Mouse (Mus musculus): Measurements from ENCODE around the gene Papolg.
"Not testable (repeated sequence)": the region's sequence is repeated elsewhere in the genome, so short reads cannot be mapped to it uniquely, and the experiment has no call there.

Gene Papolg

DNA sequence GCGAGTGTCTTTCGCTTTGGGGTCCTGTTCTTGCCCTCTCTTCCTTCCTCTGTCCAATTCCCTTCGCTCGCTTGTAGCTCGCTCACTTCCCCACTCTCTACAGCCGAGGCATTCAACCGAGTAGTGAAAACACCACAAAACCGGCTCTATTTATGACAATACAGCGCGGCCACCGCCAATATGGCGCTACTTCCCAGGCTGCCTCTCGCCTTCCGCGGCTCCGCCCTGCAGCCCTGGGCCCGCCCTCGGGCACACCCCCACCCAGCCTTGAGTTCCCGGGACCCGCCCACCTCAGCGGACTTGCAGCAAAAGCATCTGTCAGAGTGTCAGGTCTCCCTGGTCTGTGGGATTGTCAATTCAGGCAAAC lies at the start of gene Papolg:
TSS of gene Papolg (minus strand) at position 194 of the 367 bp plus-strand sequence.
- peak; percentile 82 to 94 for DNase-seq (ENCODE audit: low spot score in 2 of 2)

DNA sequence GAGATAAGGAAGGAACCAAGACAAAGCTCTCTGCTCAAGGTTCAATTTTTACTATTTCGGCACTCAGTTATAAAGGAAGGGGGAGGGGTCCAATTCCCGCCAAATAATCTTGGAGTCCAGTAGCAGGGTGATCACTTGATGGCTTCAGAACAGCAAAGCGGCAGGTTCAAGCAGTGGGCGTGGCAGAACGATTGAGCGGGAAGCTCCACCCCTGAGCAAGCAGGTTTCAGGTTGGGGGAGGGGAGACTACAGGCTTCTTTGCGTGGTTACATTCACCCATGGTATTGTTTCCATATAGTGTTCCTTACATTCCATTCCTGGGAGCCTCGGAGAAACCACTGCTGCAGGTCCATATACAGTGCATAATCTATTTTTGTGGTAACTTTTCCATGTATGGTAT lies 33.1 kb upstream of the Papolg start:
- not testable (repeated sequence) for DNase-seq (ENCODE audit: low spot score in 2 of 2)

DNA sequence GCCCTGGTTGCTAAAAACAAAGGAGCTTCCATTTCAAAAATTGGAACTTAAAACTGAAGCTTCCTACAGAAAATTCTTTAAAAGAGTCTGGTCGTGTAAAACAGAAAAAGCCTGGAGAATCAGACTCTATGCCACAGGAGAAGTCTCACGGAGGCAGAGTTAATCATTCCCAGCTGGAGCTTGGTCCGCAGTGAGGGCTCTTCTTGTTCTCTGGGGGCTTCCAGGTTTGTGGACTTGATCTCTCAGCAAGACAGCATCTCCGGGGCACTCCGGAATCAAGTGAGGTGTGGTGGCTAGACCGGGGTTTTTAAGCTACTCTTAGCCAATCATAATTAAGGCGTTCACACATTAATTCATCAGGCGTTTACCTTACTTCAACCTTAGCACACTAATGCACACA lies 32.6 kb upstream of the Papolg start:
- no peak for DNase-seq (ENCODE audit: low spot score in 2 of 2)

DNA sequence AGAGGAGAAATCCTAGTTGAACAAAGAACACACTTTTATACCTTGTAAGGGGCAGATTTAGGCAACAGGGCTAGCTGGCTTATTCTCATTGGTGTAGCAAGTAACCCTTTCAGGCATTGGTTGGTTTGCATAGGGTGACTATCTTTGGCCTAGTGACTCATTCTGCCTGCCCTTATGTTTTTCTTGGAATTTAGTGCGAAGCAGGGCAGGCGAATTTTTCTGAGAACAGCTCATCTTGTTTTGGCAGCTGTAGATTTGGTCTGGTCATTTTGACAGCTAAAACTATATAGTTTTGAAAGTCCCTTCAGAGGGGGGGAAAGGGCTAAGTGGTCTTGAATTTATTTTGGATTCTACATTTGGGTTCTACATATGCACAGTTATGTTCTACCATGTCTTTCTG lies 18.8 kb upstream of the Papolg start:
- DNase-seq (ENCODE audit: low spot score in 2 of 2): not testable (repeated sequence)

DNA sequence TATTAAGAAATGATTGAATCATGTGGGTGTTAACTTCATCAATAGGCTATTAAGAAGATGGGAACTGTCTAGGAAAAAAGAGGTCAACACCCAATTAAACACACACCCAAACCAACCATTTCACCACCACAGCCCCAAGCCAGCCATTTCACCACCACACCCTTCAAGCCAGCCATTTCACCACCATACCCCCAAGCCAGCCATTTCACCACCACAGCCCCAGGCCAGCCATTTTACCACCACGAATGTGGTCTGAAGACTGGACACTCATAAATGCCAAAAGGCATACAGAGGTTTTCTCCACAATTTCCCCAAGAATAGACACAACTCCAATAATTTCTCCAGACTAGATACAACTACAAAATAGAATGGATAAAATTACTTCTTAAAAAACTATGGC lies 8.9 kb upstream of the Papolg start:
- DNase-seq (ENCODE audit: low spot score in 2 of 2): no peak

DNA sequence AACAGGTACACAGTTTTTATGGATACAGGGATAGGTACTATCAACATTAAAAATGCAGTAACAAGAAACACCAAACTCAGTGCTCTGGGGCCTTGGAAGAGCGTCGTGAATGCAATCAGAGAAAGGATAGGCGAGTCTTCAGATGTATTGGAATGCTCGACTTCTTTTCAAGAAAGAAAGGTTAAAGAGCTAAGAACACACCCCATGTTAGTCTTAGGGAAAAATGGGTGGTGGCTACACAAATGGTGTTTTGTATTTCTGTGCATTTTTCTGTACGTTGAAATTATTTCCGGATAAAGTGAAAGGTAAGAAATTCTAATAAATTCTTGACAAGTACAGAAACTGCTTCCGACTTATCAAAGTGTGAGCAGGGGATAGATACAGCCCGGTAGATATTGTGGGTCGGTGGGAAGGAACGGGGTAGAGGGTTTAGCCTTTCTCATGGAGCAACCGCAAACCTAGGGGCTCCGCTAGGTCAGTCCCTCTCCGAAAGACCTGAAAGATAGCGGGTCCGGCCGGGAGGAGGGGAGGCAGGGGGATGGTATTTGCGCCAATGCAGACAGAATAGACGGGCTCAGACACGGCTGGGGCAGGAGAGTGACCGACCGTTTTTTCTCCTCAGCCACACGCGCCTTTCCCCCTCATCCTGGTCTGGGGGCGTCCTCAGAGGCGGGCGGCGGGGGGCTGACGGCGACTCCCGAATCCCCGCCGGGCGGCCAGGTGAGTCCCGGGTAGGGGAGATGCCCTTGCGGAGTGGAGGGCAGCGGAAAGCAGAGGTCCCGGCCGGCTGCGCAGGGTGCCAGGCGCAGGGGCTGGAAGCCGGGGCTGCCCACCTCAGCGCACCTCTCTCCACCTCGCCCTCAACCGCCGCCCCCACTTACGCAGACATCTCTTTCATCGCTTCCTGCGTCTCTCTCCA lies 653 bp downstream of the Papolg start:
- no peak for DNase-seq (ENCODE audit: low spot score in 2 of 2)

DNA sequence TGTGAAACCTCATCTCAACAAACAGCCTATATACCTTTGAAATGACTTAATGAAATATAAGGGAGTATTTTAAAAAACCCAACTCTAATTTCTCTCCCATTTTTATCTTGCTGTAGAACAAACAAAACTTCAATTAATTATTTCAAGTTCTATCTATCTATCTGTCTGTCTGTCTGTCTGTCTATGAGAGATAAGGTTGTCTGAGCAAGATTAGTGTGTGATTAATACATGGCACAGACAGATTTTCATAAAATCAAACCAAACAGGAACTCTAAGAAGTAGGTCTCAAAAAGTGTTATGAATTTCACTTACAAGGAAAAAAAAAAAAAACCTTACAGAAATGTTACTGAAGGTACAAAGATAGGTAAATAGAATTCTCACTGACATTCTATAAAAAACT lies 1.5 kb downstream of the Papolg start:
- DNase-seq (ENCODE audit: low spot score in 2 of 2): no peak

DNA sequence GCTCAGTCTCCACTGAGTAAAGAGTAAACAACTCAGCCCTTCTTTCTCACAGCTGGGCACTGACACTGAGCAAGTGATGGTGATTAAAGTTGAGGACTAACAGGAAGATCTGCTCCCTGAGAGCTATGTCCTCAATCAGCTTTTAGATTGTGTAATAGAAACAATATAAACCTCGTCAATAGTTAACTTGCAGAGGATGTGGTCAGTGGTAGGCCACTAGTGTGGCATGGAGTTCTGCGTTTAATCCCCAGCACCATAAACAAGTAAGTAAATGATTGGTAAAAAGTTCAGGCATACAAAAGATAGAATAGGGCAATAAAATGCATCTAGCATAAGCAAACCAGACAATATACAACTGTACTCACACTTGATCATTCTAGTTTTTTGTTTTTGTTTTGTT lies 30.7 kb downstream of the Papolg start:
- no peak for DNase-seq (ENCODE audit: low spot score in 2 of 2)

DNA sequence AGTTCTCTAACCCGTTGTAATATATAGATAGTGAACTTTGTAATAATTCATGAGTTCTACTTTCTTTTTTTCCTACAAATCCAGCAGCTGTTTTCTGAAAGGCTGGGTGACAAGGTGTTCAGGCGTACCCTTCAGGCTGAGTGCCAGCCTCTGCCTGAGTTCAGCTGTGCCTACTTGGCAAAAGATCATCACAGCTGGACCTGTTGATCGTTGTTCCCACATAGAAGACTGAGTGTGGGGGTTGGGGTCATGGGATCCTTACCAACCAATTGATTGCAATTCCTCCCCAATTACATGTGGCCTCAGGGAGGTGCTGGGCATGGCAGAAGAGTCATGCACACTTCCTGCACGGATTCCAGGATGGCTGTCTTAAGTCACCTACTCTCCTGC lies 38.3 kb downstream of the Papolg start:
- DNase-seq (ENCODE audit: low spot score in 2 of 2): no peak

DNA sequence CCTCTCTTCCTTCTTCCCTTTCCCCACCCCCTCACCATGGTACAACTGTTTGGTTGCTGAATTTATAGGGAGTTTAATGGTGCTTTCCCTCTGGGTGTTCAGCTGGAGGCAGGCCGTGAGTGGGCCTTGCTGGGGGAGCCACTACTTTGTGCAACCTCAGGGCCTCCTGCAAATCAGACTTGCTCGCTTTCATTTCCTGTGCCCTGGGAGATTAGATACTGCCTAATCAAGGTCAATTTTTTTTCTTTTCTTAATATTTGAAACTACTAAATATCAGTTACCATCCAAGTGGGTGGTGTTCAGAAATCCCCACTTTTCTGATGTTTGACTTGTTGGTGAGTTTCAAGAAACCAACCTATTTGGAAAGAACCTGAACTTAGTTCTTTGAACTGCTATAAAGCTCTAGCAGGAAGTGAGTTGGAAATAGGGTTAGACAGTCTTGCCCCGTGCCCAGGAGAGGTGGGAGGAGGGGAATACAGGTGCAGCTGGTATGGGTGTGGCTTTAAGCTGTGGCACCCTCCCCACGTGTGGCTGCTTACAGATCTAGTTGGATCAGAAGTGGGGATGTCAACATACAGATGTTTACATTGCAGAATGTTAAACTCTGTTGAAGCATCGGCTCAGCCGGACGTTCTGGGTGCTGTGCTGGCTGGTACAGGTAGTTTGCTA lies 38.9 kb downstream of the Papolg start:
- DNase-seq (ENCODE audit: low spot score in 2 of 2): no peak

DNA sequence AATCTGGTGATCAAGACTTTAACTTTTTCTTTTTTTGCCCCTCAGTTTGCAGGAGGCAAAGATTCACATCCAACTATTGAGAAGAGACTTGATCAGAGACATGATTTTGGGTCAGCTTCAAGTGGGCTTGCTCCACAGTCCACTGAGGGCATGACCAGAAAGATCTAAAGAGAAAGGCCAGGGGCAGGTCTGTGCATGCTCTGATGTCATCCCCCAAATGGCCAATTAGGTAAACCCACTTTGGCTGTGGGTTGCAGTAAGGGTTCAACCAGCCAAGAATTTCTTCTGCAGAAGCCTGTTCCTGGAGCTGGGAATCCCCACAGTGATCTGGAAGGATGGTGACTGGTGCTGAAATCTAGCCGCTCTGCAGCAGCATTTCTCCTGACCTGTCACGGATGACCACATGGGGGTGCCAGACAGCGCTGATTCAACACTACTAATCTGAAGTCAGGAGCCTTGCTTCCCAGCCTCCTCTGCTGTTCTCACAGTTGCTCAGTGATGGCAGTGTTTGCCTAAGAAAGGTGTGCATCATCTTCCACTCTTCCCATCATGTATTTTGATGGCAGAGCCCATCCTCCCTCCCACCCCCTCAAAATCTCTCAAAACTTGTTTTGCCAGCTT lies 39.8 kb downstream of the Papolg start:
- peak; percentile 38 to 79 for DNase-seq (ENCODE audit: low spot score in 2 of 2)

DNA sequence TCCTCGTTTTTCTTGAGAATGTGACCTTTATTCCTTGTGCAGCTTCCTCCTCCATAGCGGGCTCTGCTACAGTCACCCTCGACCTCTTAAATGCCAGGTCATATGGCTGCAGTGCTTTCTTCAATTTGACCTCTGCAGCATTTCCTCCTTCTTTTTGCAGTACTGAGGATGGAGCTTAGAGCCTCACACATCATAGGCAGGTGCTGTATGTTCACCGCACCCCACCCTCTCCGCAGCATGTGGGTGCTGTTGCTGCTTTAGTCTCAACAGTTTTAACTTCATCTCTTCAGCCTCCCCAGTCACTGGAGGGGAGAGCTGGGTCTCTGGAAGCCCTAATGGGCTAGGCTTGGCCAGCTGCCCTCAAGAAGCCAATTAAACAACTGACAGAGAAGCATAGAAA lies 41.7 kb downstream of the Papolg start:
- no peak for DNase-seq (ENCODE audit: low spot score in 2 of 2)

DNA sequence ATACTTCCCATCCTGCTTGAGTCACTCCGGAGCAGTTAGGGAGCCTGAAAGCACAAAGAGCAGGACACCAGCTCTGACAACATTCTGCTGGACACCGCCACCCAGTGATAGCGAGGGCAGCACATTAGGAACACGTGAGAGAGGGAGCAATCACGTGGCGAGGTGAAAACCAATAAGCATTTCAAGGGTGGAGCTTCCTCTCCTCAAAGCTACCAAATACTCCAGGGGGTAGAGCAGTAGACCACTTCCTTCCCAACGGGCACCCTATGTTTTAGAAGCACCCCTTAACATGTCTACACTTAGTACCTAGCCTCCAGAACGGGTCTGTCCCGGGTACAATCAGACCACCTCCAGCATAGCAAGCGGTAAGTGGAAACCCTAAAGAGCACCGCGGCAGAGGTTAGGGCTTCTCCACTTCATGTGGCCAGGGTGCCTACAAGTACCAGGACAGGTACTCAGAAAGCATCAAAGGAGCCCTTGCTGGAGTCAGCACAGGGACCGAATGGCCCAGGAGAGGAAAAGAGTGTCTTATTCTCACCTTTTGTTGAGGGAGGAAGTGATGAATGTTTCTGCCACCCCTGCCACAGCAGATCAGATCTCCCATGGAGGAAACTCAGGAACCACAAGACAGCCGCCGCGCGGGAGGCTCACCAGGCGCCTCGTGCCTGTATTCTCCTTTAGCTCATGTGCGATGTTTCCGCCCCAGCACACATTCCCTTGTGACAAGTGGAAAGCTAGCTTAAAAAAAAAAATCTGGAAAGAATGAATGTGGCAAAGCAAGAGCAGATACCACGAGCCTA lies 48.8 kb downstream of the Papolg start:
- peak; percentile 18 to 45 for DNase-seq (ENCODE audit: low spot score in 2 of 2)

DNA sequence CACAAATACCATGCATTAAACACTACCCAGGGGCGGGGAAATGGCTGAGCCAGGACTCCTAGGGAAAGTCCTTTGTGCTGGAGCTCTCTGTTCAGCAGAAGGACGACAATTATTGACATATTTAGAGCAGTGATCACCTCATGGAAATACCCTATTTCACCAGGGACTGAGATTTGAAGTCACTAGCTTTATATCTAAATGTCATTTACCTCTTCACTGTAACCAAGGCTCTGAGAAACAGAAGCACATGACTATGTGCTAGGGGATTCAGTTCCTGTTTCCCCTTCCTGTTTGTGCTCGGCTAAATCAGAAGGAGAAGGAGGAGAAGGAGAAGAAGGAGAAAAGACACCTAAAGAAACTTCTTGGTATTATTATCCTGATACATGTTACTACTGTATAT lies 71.8 kb downstream of the Papolg start:
- no peak for DNase-seq (ENCODE audit: low spot score in 2 of 2)

DNA sequence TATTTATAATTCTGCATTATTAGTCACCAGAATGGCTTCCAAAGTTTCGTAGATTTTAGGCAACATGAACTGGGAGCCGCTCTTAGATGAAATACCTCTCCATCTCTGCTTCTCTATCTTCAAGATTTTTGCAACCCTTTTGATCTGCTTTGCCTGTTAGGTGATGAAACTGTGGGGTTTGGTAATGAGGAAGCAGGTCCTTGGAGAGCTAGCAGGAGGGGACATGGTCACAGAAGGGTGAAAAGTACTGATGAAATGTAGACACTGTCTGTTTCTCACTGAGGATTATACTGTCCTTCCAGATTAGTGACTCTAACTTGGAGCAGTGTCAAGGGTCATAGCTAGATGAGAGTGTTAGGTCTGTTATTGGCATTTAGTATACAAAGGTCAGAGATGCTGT lies 73.4 kb downstream of the Papolg start:
- DNase-seq (ENCODE audit: low spot score in 2 of 2): no peak

DNA sequence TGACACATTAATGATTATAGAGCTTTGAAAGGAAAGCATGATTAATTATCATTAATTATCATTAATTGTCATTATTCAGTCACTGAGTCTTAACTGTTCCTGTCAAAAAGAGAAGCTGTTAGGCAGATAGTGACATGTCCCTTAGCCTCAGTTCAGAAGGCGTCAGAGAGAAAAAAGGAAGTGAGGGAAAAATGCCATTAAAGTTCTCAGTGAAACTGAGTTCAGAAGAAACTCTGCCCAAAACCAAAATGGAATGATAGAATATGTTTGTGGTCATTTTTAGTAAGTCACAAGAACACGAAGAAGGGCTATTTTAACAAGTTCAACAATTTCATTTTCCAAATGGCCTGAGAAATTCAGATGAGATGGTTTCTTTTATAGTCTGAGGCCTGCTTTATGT lies 74.1 kb downstream of the Papolg start:
- no peak for DNase-seq (ENCODE audit: low spot score in 2 of 2)

DNA sequence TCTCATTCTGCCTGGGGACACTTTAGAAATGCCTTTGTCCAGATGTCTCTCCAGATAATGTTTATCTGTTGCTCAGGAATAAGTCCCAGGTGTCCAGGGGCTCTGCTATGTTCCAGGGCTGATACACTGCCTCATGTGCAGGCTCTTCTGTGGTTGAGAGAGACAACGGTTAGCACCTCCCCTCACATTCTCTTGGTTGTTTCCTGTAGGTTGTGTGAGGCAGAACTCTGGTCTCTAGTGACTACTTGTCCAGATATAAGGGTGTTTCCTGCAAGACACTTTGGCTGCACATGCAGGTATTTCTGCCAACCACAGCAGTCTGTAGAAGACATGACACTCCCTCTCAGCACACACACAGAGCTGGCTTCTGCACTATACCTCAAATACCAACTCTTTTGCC lies 76.3 kb downstream of the Papolg start:
- no peak for DNase-seq (ENCODE audit: low spot score in 2 of 2)
